Mouse (Mus musculus) layer of hippocampus, postnatal 25 days (tissue): ENCODE results near the gene Tgif2. TPM values are rescaled to one million over a fixed set of nuclear protein-coding genes. Genes with fewer than 3 reads are reported as not detected.
"Not testable (repeated sequence)": the region's sequence is repeated elsewhere in the genome, so short reads cannot be mapped to it uniquely, and the experiment has no call there.

Source experiments
- DNase-seq, 2 experiments: peaks; one replicate each; pipeline ENCODE4 v3.0.0; 2022; ENCODE audit warnings: mixed read lengths in 2 of 2, low spot score in 1 of 2; ENCODE audit errors: extremely low spot score in 1 of 2
- total RNA-seq, 2 experiments: library from RNA; stranded (reverse); gene quantifications; 2 replicates each; pipeline ENCODE4 v1.2.3; 2021

Tgif2 gene
- total RNA-seq, 2 experiments from 2014 or later: 1.1 to 2.1 TPM

- no peak for DNase-seq
Measured at GRCm38 (mm10) chr2:156870519-156870918, 30.7 kb downstream of the Tgif2 start.

GRCm38 (mm10) chr2:156873629-156874028, 33.8 kb downstream of the Tgif2 start:
- DNase-seq: peak in 1 of 2 experiments; percentile 54

- DNase-seq: no peak
Measured at GRCm38 (mm10) chr2:156874047-156874759, 34.4 kb downstream of the Tgif2 start.

GRCm38 (mm10) chr2:156874760-156875510, 35.1 kb downstream of the Tgif2 start:
- DNase-seq: no peak

GRCm38 (mm10) chr2:156877726-156878125, 37.9 kb downstream of the Tgif2 start:
- DNase-seq: no peak

GRCm38 (mm10) chr2:156879541-156879940, 39.7 kb downstream of the Tgif2 start:
- no peak for DNase-seq

GRCm38 (mm10) chr2:156882431-156883001, 42.7 kb downstream of the Tgif2 start:
- no peak for DNase-seq

- DNase-seq: no peak
Measured at GRCm38 (mm10) chr2:156884396-156885211, 44.8 kb downstream of the Tgif2 start.

- DNase-seq: not testable (repeated sequence)
Measured at GRCm38 (mm10) chr2:156885666-156886065, 45.9 kb downstream of the Tgif2 start.

GRCm38 (mm10) chr2:156886084-156886631, 46.4 kb downstream of the Tgif2 start:
- DNase-seq: no peak

- no peak for DNase-seq
Measured at GRCm38 (mm10) chr2:156887017-156887416, 47.2 kb downstream of the Tgif2 start, which contains the start of gene Sla2. TSS of gene Sla2 (minus strand) at chr2:156887192.

- DNase-seq: no peak
Measured at GRCm38 (mm10) chr2:156888490-156888889, 48.7 kb downstream of the Tgif2 start.

- no peak for DNase-seq
Measured at GRCm38 (mm10) chr2:156892240-156892639, 52.4 kb downstream of the Tgif2 start.

- DNase-seq: no peak
Measured at GRCm38 (mm10) chr2:156892821-156893220, 53.0 kb downstream of the Tgif2 start.

GRCm38 (mm10) chr2:156894496-156895265, 54.9 kb downstream of the Tgif2 start:
- DNase-seq: no peak

- no peak for DNase-seq
Measured at GRCm38 (mm10) chr2:156896384-156896914, 56.6 kb downstream of the Tgif2 start.

- no peak for DNase-seq
Measured at GRCm38 (mm10) chr2:156897034-156897433, 57.2 kb downstream of the Tgif2 start.

GRCm38 (mm10) chr2:156898374-156898773, 58.6 kb downstream of the Tgif2 start:
- no peak for DNase-seq

GRCm38 (mm10) chr2:156899184-156899583, 59.4 kb downstream of the Tgif2 start:
- no peak for DNase-seq
